Mouse (Mus musculus): ENCODE data around the gene Psmd14. TPM values are rescaled to one million over a fixed set of nuclear protein-coding genes. Genes with fewer than 3 reads are reported as not detected.
A peak's percentile ranks its signal among the peaks of the same experiment; 100 is the strongest.

Gene Psmd14
- polyA plus RNA-seq, 1 experiment from 2014 or later: 271 TPM

- H3K4me3 ChIP-seq (replicated peaks): no peak overlapping the region
- H3K9me3 ChIP-seq: no peaks in the 10 kb centered on the region
- peak; percentile 68; the same call in 1 of the 2 replicates for ATAC-seq (ENCODE audit: low FRiP score)
- peak overlapping the region; percentile 37 for H3K27ac ChIP-seq
- H3K4me2 ChIP-seq: no peak overlapping the region
- H3K36me3 ChIP-seq (replicated peaks): 0 out of 2 replicates have a peak, but pooled peaks cover 3% of the 10 kb centered on the region
- 28% methylated on average over 4 of the region's 4 CpGs for WGBS
- H3K4me1 ChIP-seq: peaks cover 11% of the 10 kb centered on the region
- no peak overlapping the region for H3K9ac ChIP-seq
- no peaks in the 10 kb centered on the region for H3K27me3 ChIP-seq
These were observed 54.0 kb downstream of the Psmd14 start for GRCm38 (mm10) chr2:61765526-61765925.

GRCm38 (mm10) chr2:61780794-61781193 lies 69.3 kb downstream of the Psmd14 start:
- H3K4me2 ChIP-seq: no peak overlapping the region
- peaks cover 16% of the 10 kb centered on the region; the same call in 1 of the 2 replicates for H3K36me3 ChIP-seq (replicated peaks)
- H3K9ac ChIP-seq: no peak overlapping the region
- no peaks in the 10 kb centered on the region for H3K4me1 ChIP-seq
- H3K27ac ChIP-seq: no peak overlapping the region
- no peak overlapping the region for H3K4me3 ChIP-seq (replicated peaks)
- no peaks in the 10 kb centered on the region for H3K27me3 ChIP-seq
- no peaks in the 10 kb centered on the region for H3K9me3 ChIP-seq
- ATAC-seq (ENCODE audit: low FRiP score): no peak

- H3K27ac ChIP-seq: no peak overlapping the region
- no peak for ATAC-seq (ENCODE audit: low FRiP score)
- H3K9ac ChIP-seq: no peak overlapping the region
- no peak overlapping the region for H3K4me3 ChIP-seq (replicated peaks)
- H3K27me3 ChIP-seq: no peaks in the 10 kb centered on the region
- WGBS: 82% methylated on average over 5 of the region's 5 CpGs
- H3K4me2 ChIP-seq: no peak overlapping the region
- H3K36me3 ChIP-seq (replicated peaks): 0 out of 2 replicates have a peak, but pooled peaks cover under 1% of the 10 kb centered on the region
- H3K4me1 ChIP-seq: no peaks in the 10 kb centered on the region
- H3K9me3 ChIP-seq: no peaks in the 10 kb centered on the region
These were observed 83.5 kb downstream of the Psmd14 start for GRCm38 (mm10) chr2:61794960-61795359.

- no peak overlapping the region for H3K4me3 ChIP-seq (replicated peaks)
- ATAC-seq (ENCODE audit: low FRiP score): no peak
- 93% methylated on average over 1 of the region's 1 CpGs for WGBS
- H3K4me1 ChIP-seq: peaks cover 6% of the 10 kb centered on the region; the same call in 1 of the 2 replicates
- no peak overlapping the region for H3K4me2 ChIP-seq
- H3K27me3 ChIP-seq: peaks cover 16% of the 10 kb centered on the region
- H3K9me3 ChIP-seq: no peaks in the 10 kb centered on the region
- H3K27ac ChIP-seq: no peak overlapping the region
- H3K36me3 ChIP-seq (replicated peaks): 0 out of 2 replicates have a peak, but pooled peaks cover 2% of the 10 kb centered on the region
- no peak overlapping the region for H3K9ac ChIP-seq
These were observed 86.6 kb downstream of the Psmd14 start for GRCm38 (mm10) chr2:61798048-61798447.

GRCm38 (mm10) chr2:61802656-61803251 lies 91.3 kb downstream of the Psmd14 start, which contains the start of gene Tbr1:
TSS of gene Tbr1 (plus strand) at chr2:61802930.
- 0 out of 2 replicates have a peak within 1 kb of the TSS, but pooled peaks have one; percentile 29 for H3K9ac ChIP-seq
- peak within 1 kb of the TSS; percentile 92 for H3K27ac ChIP-seq
- peaks cover 55% of the 10 kb centered on the region for H3K27me3 ChIP-seq
- peaks cover 34% of the 10 kb centered on the region for H3K4me1 ChIP-seq
- 0 out of 2 replicates have a peak, but pooled peaks cover 2% of the 10 kb centered on the region for H3K36me3 ChIP-seq (replicated peaks)
- H3K9me3 ChIP-seq: no peaks in the 10 kb centered on the region
- ATAC-seq (ENCODE audit: low FRiP score): no peak; the same call in 1 of the 2 replicates
- peak within 1 kb of the TSS; percentile 43 for H3K4me3 ChIP-seq (replicated peaks)
- H3K4me2 ChIP-seq: peak within 1 kb of the TSS; percentile 40
- WGBS: 5% methylated on average over 11 of the region's 11 CpGs

- peak overlapping the region; percentile 92 for H3K27ac ChIP-seq
- ATAC-seq (ENCODE audit: low FRiP score): 0 out of 2 replicates have a peak, but pooled peaks have one; percentile 5
- 1% methylated on average over 29 of the region's 29 CpGs for WGBS
These were observed 92.2 kb downstream of the Psmd14 start for GRCm38 (mm10) chr2:61803443-61804367.

GRCm38 (mm10) chr2:61804382-61804840 lies 92.9 kb downstream of the Psmd14 start:
- ATAC-seq (ENCODE audit: low FRiP score): 0 out of 2 replicates have a peak, but pooled peaks have one; percentile 10
- 3% methylated on average over 10 of the region's 10 CpGs for WGBS
- Histone ChIP-seq H3K27me3 (peaks cover 65% of the 10 kb centered on the region), H3K4me3 (replicated peaks) (peak overlapping the region; percentile 43), H3K9me3 (no peaks in the 10 kb centered on the region), H3K4me2 (peak overlapping the region; percentile 42; the same call in 1 of the 2 replicates), H3K9ac (peak overlapping the region; percentile 65), H3K27ac (peak overlapping the region; percentile 92), H3K36me3 (replicated peaks) (0 out of 2 replicates have a peak, but pooled peaks cover 2% of the 10 kb centered on the region), H3K4me1 (peaks cover 34% of the 10 kb centered on the region)

More at GRCm38 (mm10) chr2:61803443-61804367, 92.2 kb downstream of the Psmd14 start:
- H3K36me3 ChIP-seq (replicated peaks): 0 out of 2 replicates have a peak, but pooled peaks cover 2% of the 10 kb centered on the region
- no peak overlapping the region for H3K9ac ChIP-seq
- peaks cover 58% of the 10 kb centered on the region for H3K27me3 ChIP-seq
- peaks cover 34% of the 10 kb centered on the region for H3K4me1 ChIP-seq
- H3K4me3 ChIP-seq (replicated peaks): peak overlapping the region; percentile 43
- H3K9me3 ChIP-seq: no peaks in the 10 kb centered on the region
- H3K4me2 ChIP-seq: peak overlapping the region; percentile 40

GRCm38 (mm10) chr2:61804841-61805540 lies 93.5 kb downstream of the Psmd14 start:
- peak; percentile 27 for ATAC-seq (ENCODE audit: low FRiP score)
- H3K4me1 ChIP-seq: peaks cover 34% of the 10 kb centered on the region
- peak overlapping the region; percentile 42 for H3K4me2 ChIP-seq
- no peaks in the 10 kb centered on the region for H3K9me3 ChIP-seq
- H3K9ac ChIP-seq: peak overlapping the region; percentile 65
- peaks cover 70% of the 10 kb centered on the region for H3K27me3 ChIP-seq
- under 1% methylated on average over 39 of the region's 39 CpGs for WGBS
- peak overlapping the region; percentile 92 for H3K27ac ChIP-seq
- peak overlapping the region; percentile 43 for H3K4me3 ChIP-seq (replicated peaks)
- H3K36me3 ChIP-seq (replicated peaks): 0 out of 2 replicates have a peak, but pooled peaks cover 1% of the 10 kb centered on the region

GRCm38 (mm10) chr2:61805541-61806345 lies 94.2 kb downstream of the Psmd14 start:
- Histone ChIP-seq H3K36me3 (replicated peaks) (no peaks in the 10 kb centered on the region), H3K4me2 (peak overlapping the region; percentile 42), H3K27ac (peak overlapping the region; percentile 92), H3K9me3 (no peaks in the 10 kb centered on the region), H3K4me1 (peaks cover 34% of the 10 kb centered on the region), H3K27me3 (peaks cover 78% of the 10 kb centered on the region), H3K9ac (peak overlapping the region; percentile 65), H3K4me3 (replicated peaks) (peak overlapping the region; percentile 43)
- WGBS: under 1% methylated on average over 39 of the region's 39 CpGs
- ATAC-seq (ENCODE audit: low FRiP score): peak; percentile 21; the same call in 1 of the 2 replicates

GRCm38 (mm10) chr2:61806346-61806825 lies 94.9 kb downstream of the Psmd14 start:
- Histone ChIP-seq H3K4me3 (replicated peaks) (peak overlapping the region; percentile 43), H3K9ac (peak overlapping the region; percentile 65), H3K4me2 (no peak overlapping the region), H3K4me1 (peaks cover 35% of the 10 kb centered on the region), H3K27me3 (peaks cover 84% of the 10 kb centered on the region), H3K9me3 (no peaks in the 10 kb centered on the region), H3K27ac (peak overlapping the region; percentile 92), H3K36me3 (replicated peaks) (no peaks in the 10 kb centered on the region)
- WGBS: 5% methylated on average over 3 of the region's 3 CpGs
- ATAC-seq (ENCODE audit: low FRiP score): no peak

- H3K27me3 ChIP-seq: peaks cover 85% of the 10 kb centered on the region
- peak overlapping the region; percentile 92 for H3K27ac ChIP-seq
- ATAC-seq (ENCODE audit: low FRiP score): peak; percentile 42; the same call in 1 of the 2 replicates
- 1% methylated on average over 22 of the region's 22 CpGs for WGBS
- H3K36me3 ChIP-seq (replicated peaks): no peaks in the 10 kb centered on the region
- peak overlapping the region; percentile 43 for H3K4me3 ChIP-seq (replicated peaks)
- H3K9me3 ChIP-seq: no peaks in the 10 kb centered on the region
- H3K4me1 ChIP-seq: peaks cover 42% of the 10 kb centered on the region
- peak overlapping the region; percentile 35 for H3K4me2 ChIP-seq
- H3K9ac ChIP-seq: peak overlapping the region; percentile 65
These were observed 95.7 kb downstream of the Psmd14 start for GRCm38 (mm10) chr2:61807151-61807550.
